Mouse (Mus musculus) thymus, adult 2 months (tissue): Measurements from ENCODE around the gene Pkib. TPM values are rescaled to one million over a fixed set of nuclear protein-coding genes. Genes with fewer than 3 reads are reported as not detected.

Experiments
- DNase-seq: peaks from one replicate; pipeline ENCODE4 v3.0.0; 2021
- H3K27ac ChIP-seq: fragments of 200-500 bp; 2 replicates; pipeline ENCODE4 v1.5.1; 2012; ENCODE audit warnings: low read length, control low read depth; ENCODE audit not compliant: control insufficient read depth, insufficient read depth
- H3K27me3 ChIP-seq: fragments of 200-500 bp; 2 replicates; pipeline ENCODE4 v1.6.1; 2012; ENCODE audit warnings: mild to moderate bottlenecking, low read length, moderate library complexity, mixed read lengths; ENCODE audit not compliant: control insufficient read depth, insufficient read depth
- H3K36me3 ChIP-seq: fragments of 200-500 bp; 2 replicates; pipeline ENCODE4 v1.6.1; 2012; ENCODE audit warnings: mild to moderate bottlenecking, low read length, moderate library complexity; ENCODE audit not compliant: control insufficient read depth, insufficient read depth
- H3K4me1 ChIP-seq: fragments of 200-500 bp; replicated peaks from 2 replicates; pipeline ENCODE4 v1.6.1; 2012; ENCODE audit warnings: low read length; ENCODE audit not compliant: control insufficient read depth, insufficient read depth
- H3K4me3 ChIP-seq: fragments of 200-500 bp; 2 replicates; pipeline ENCODE4 v1.5.1; 2012; ENCODE audit warnings: mild to moderate bottlenecking, low read length, control low read depth, moderate library complexity; ENCODE audit not compliant: control insufficient read depth, insufficient read depth
- CTCF ChIP-seq: fragments of 200-500 bp; IDR thresholded peaks from 2 replicates; pipeline ENCODE4 v1.5.1; 2012; ENCODE audit warnings: mild to moderate bottlenecking, control low read depth, low read length, moderate library complexity, borderline replicate concordance; ENCODE audit not compliant: control insufficient read depth, poor library complexity, insufficient read depth; ENCODE audit errors: extremely low read depth
- POLR2A ChIP-seq: fragments of 200-500 bp; IDR thresholded peaks from 2 replicates; pipeline ENCODE4 v1.6.1; 2012; ENCODE audit warnings: mild to moderate bottlenecking, low read length, control low read depth, moderate library complexity; ENCODE audit not compliant: control insufficient read depth, poor library complexity, insufficient read depth; ENCODE audit errors: extremely low read depth
- WGBS: fragments of 180-500 bp; shearing (Covaris S2); methylation state at CpG from one replicate; pipeline ENCODE4 v1.1.7; 2018; 5-methylcytosine and 5-hydroxymethylcytosine counted together
- polyA plus RNA-seq: library from polyadenylated mRNA; depleted of rRNA; stranded (reverse); fragments of >200 nt; gene quantifications from 2 replicates; pipeline ENCODE4 v1.2.3, GENCODE M21; 2012

Pkib gene
- polyA plus RNA-seq, 1 experiment = 3.0 TPM

- H3K27me3 ChIP-seq = no peaks in the 10 kb centered on the region
- DNase-seq = no peak
- H3K4me3 ChIP-seq = no peak overlapping the region
- no peak overlapping the region for H3K27ac ChIP-seq
- no peaks in the 10 kb centered on the region for H3K36me3 ChIP-seq
- no peak for TF ChIP-seq POLR2A
- no peak for TF ChIP-seq CTCF
- no peaks in the 10 kb centered on the region for H3K4me1 ChIP-seq
Observed at GRCm38 (mm10) chr10:57721035-57721434, 89.3 kb downstream of the Pkib start.

GRCm38 (mm10) chr10:57722363-57722762 is 90.6 kb downstream of the Pkib start:
- WGBS = 45% methylated on average over 3 of the region's 3 CpGs
- Histone ChIP-seq H3K27me3 (no peaks in the 10 kb centered on the region), H3K36me3 (no peaks in the 10 kb centered on the region), H3K4me1 (no peaks in the 10 kb centered on the region), H3K4me3 (no peak overlapping the region), H3K27ac (no peak overlapping the region)
- no peak for DNase-seq
- TF ChIP-seq POLR2A = no peak
- TF ChIP-seq CTCF = no peak

GRCm38 (mm10) chr10:57727666-57728065 is 95.9 kb downstream of the Pkib start:
- peak; percentile 3 for DNase-seq
- WGBS = 13% methylated on average over 8 of the region's 8 CpGs
- no peak for TF ChIP-seq CTCF
- no peak for TF ChIP-seq POLR2A
- H3K4me1 ChIP-seq = peaks cover 5% of the 10 kb centered on the region
- H3K27ac ChIP-seq = no peak overlapping the region
- no peak overlapping the region for H3K4me3 ChIP-seq
- no peaks in the 10 kb centered on the region for H3K36me3 ChIP-seq
- no peaks in the 10 kb centered on the region for H3K27me3 ChIP-seq

GRCm38 (mm10) chr10:57731672-57732071 is 99.9 kb downstream of the Pkib start:
- TF ChIP-seq CTCF (no peak), POLR2A (no peak)
- no peaks in the 10 kb centered on the region for H3K27me3 ChIP-seq
- no peaks in the 10 kb centered on the region for H3K36me3 ChIP-seq
- no peak overlapping the region for H3K4me3 ChIP-seq
- no peak for DNase-seq
- H3K4me1 ChIP-seq = peaks cover 5% of the 10 kb centered on the region
- no peak overlapping the region for H3K27ac ChIP-seq
- 48% methylated on average over 3 of the region's 3 CpGs for WGBS

- Histone ChIP-seq H3K36me3 (no peaks in the 10 kb centered on the region), H3K27me3 (no peaks in the 10 kb centered on the region), H3K27ac (no peak overlapping the region), H3K4me1 (no peaks in the 10 kb centered on the region), H3K4me3 (no peak overlapping the region)
- TF ChIP-seq CTCF = no peak
- TF ChIP-seq POLR2A = no peak
- 93% methylated on average over 4 of the region's 4 CpGs for WGBS
- DNase-seq = no peak
Observed at GRCm38 (mm10) chr10:57740733-57741132, 109.0 kb downstream of the Pkib start.

GRCm38 (mm10) chr10:57741351-57741750 is 109.6 kb downstream of the Pkib start:
- Histone ChIP-seq H3K4me1 (no peaks in the 10 kb centered on the region), H3K27me3 (no peaks in the 10 kb centered on the region), H3K4me3 (no peak overlapping the region), H3K27ac (no peak overlapping the region), H3K36me3 (no peaks in the 10 kb centered on the region)
- DNase-seq = no peak
- TF ChIP-seq POLR2A (no peak), CTCF (no peak)
- 72% methylated on average over 2 of the region's 2 CpGs for WGBS

GRCm38 (mm10) chr10:57743045-57743444 is 111.3 kb downstream of the Pkib start:
- H3K4me3 ChIP-seq = no peak overlapping the region
- H3K27me3 ChIP-seq = no peaks in the 10 kb centered on the region
- WGBS = 80% methylated on average over 7 of the region's 7 CpGs
- no peak for DNase-seq
- no peak overlapping the region for H3K27ac ChIP-seq
- no peak for TF ChIP-seq POLR2A
- no peaks in the 10 kb centered on the region for H3K4me1 ChIP-seq
- H3K36me3 ChIP-seq = no peaks in the 10 kb centered on the region
